Mouse (Mus musculus) erythroblast, adult 5-6 weeks (primary cell): Measurements from ENCODE around the gene Ccdc18. TPM values are rescaled to one million over a fixed set of nuclear protein-coding genes. Genes with fewer than 3 reads are reported as not detected.
"Not testable (repeated sequence)": the region's sequence is repeated elsewhere in the genome, so short reads cannot be mapped to it uniquely, and the experiment has no call there.

Experiments
- ATAC-seq: replicated peaks from 2 replicates; pipeline ENCODE4 v1.8.0; 2016; ENCODE audit warnings: moderate number of reproducible peaks, mild to moderate bottlenecking, moderate TSS enrichment, inconsistent platforms; ENCODE audit not compliant: poor library complexity, low FRiP score, severe bottlenecking
- total RNA-seq, 2 experiments: library from RNA; stranded (forward) in 1 of 2; stranded (reverse) in 1 of 2; fragments of 150-400 nt in 1 of 2; fragments of 200-764, 138-1000 nt in 1 of 2; gene quantifications; 2 replicates each; pipeline versions ENCODE4 v1.2.3 to v1.2.4; 2015 to 2017; ENCODE audit warnings: low replicate concordance in 2 of 2

Ccdc18 gene
- total RNA-seq (2015; ENCODE audit: low replicate concordance) (1.2 and 4.6 TPM in 2 replicates), total RNA-seq (2017; ENCODE audit: low replicate concordance) (8.5 and 15.2 TPM in 2 replicates)

- peak; percentile 97 for ATAC-seq
These were observed at the start of gene Ccdc18, which contains the start of gene Tmed5 for GRCm38 (mm10) chr5:108132441-108133243. Ccdc18 (plus strand) TSS chr5:108132875. Tmed5 (minus strand) TSS chr5:108132620.

GRCm38 (mm10) chr5:108085440-108085839 lies 47.2 kb upstream of the Ccdc18 start:
- no peak for ATAC-seq

DNA sequence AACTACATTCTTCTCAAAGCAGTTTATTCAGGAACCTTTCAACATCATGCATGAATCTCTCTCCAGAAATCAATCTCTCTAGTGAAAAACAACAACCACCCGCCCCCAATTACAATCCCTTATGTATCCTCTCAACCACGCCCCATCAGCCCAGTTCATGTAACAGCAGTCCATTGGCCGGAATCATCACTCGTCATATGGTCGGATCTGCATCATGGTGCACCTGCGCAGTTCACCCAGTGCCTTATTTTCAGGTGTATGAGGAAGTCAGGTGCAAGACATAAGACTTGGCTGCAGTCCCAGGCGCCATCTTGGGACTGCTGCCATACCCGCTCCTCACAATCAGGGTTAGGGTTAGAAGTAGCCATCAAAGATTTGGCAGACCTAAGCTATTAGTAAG lies 39.9 kb upstream of the Ccdc18 start:
- ATAC-seq, result not testable (repeated sequence)

- ATAC-seq, result no peak
These were observed 35.0 kb upstream of the Ccdc18 start for GRCm38 (mm10) chr5:108097676-108098075.

GRCm38 (mm10) chr5:108100196-108100595 lies 32.5 kb upstream of the Ccdc18 start:
- ATAC-seq, result no peak

DNA sequence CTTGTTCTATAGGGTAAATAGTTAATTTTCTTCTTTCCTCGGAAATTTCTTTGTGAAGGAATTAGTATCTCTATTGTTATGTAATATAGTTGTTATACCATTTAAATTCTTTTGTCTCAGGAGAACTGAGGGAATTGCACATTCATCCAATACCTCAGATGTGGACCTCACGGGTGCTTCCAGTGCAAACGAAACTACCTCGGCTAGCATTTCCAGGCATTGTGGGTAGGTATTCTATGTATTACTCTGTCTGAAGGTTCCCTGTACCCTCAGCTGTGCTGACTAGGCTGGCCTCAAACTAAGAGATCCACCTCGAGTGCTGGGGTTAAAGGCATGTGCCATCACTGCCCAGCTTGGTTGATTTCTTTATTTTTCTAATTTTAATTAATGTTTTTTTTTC lies 28.4 kb upstream of the Ccdc18 start:
- ATAC-seq, result no peak

DNA sequence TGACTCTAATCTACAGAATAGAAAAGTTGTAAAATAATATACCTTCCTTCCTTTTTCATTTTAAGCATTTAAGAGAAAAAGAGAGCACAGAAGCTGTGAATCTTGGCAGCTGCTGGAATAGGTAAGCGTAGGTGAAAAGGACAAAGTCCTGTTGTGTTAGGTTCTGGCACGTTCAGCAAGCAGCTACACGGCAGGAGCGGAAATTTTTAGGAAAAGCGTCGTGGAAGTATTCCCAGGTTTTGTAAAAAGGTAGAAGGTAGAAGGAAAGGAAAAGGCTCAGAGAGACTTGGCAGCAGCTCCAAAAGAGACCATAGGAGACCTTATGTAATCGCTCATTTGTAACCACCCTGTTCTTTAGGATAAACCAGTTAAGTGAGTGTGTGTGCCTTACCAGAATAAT lies 23.3 kb upstream of the Ccdc18 start:
- ATAC-seq, result no peak

GRCm38 (mm10) chr5:108117693-108118092 lies 15.0 kb upstream of the Ccdc18 start:
- ATAC-seq, result no peak

GRCm38 (mm10) chr5:108120221-108120900 lies 12.3 kb upstream of the Ccdc18 start:
- ATAC-seq, result no peak

DNA sequence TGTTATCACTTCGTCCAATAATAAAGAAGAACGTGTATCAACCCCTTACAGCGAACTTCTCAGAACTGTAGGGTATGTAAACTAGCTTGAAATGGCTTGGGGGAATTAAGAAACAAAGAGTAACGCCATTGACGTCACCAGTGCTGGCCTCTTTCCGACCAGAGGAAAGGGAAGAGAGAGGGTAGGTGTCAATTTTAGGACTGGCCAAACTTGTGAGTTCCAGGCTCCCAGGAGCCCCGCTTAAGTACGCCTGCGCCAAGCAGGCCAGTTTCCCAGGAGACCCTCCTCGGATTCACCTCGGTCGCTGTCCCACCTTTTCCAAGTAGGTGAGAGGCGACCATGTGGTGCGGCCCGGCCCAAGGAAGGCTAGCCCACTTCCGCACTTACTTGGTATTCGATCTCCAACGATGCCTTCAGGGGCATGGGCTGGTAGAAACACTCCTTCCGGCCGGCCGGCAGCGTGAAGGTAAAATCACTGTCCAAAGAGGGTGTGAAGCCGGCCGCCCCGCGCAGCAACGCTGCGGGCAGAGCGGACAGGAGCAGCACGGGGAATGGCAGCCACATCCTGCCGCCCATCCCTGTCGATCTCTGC lies 730 bp upstream of the Ccdc18 start:
- ATAC-seq, result peak; percentile 71

DNA sequence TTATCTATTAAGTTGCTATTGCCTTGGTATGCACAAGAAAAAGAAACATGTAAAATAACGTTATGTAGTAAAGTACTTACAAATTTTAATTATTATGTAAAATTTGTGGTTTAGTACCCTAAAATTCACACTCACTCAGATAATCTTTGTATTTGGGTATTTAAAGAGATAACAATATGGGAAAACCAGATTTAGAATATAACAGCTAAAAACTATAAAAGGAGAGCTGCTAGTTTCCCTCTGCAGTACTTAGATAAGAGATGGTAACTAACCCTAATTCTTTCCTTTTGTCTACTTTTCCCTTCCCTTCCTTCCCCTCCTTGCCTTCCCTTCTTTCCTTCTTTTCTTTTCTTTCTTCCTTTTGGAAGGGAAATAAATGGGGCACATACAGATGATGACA lies 19.9 kb downstream of the Ccdc18 start:
- ATAC-seq, result no peak

- ATAC-seq, result no peak
These were observed 28.1 kb downstream of the Ccdc18 start for GRCm38 (mm10) chr5:108160796-108161195.

DNA sequence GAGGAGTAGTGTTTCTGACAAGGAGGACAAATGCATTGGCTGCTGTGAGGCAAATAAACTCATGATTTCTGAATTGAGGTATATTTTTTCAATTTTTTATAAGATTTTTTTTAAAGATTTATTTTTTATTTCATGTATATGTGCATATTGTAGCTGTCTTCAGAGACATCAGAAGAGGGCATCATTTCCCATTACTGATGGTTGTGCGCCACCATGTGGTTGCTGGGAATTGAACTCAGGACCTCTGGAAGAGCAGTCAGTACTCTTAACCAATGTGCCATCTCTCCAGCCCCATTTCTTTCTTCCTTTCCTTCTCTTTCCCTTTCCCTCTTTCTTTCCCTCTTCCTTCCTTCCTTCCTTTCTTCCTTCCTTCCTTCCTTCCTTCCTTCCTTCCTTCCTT lies 31.0 kb downstream of the Ccdc18 start:
- ATAC-seq, result no peak

- no peak for ATAC-seq
These were observed 51.4 kb downstream of the Ccdc18 start for GRCm38 (mm10) chr5:108184050-108184449.

GRCm38 (mm10) chr5:108188967-108189366 lies 56.3 kb downstream of the Ccdc18 start:
- no peak for ATAC-seq

- no peak; the same call in 1 of the 2 replicates for ATAC-seq
These were observed 73.3 kb downstream of the Ccdc18 start for GRCm38 (mm10) chr5:108206008-108206407.

DNA sequence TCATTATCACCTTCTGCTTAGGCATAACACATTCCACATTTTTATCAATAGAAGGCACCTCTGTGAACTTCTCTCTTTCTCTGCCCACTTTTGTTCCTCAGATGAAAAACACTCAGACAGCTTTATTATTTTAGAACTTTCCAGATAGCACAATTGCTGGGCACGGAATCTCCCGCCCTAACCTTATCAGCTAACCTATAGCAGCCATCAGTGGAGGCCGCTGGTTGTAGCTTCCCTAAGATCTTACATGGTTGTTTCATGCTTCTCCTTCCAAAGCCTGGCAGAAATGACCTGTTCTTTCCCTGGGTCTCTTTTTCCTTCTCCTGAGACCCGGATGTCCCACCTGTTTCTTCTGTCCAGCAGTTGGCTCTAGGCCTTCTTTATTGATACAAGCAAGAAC lies 78.8 kb downstream of the Ccdc18 start:
- ATAC-seq, result no peak

DNA sequence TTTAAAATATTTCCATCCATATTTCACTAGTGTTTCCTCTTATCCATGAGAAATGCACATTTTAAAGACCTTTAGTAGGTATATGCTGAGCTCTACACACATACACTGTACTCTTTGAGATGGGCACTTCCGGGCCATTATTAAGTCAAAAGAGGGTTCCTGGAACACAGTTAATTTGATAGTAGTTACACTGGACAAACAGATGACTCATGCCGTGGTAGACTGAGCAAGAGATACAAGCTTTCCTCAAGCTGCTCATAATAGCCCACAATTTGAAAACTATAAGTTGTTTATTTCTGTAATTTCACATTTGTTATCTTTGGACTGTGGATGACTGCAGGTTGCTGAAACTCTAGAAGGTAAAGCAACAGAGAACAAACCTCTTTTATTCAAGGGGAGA lies 82.3 kb downstream of the Ccdc18 start:
- no peak for ATAC-seq

DNA sequence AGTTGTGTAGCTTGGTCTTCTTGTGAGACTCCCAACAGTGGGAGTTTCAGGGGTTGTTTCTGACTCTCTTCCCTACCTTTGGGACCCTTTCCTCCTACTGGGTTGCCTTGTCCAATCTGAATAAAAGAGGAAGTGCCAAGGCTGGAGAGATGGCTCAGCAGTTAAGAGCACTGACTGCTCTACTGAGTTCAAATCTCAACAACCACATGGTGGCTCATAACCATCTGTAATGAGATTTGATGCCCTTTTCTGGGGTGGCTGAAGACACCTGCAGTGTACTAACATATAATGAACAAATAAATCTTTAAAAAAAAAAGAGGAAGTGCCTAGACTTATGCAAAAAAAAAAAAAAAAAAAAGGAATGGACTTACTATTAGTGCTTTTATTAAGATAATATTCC lies 91.4 kb downstream of the Ccdc18 start:
- no peak for ATAC-seq

- ATAC-seq, result no peak
These were observed 93.5 kb downstream of the Ccdc18 start for GRCm38 (mm10) chr5:108226159-108226558.

DNA sequence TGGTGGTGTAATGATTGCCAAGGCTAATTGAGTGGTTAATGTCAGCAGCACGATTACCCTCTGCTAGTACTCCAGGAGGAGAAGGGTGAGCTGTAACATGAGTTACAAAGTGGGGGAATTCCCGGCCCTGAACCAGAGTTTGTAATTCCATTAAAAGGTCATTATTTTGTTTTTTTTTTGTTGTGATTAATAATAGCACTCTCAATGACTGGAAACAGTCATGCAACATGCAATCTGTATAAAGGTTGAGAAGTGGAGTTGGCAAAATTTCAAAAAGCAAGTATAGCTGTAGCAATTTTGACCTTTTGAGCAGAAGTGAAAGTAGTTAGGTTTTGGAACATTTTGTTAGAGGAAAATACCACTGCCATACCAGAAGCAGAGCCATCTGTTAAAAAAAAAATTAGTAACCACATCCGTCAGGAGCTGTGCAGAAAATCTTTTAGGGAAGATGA lies 113.7 kb downstream of the Ccdc18 start:
- ATAC-seq, result no peak
